Mouse (Mus musculus): Measurements from ENCODE around the gene Gm10382.

The Gm10382 gene

DNA sequence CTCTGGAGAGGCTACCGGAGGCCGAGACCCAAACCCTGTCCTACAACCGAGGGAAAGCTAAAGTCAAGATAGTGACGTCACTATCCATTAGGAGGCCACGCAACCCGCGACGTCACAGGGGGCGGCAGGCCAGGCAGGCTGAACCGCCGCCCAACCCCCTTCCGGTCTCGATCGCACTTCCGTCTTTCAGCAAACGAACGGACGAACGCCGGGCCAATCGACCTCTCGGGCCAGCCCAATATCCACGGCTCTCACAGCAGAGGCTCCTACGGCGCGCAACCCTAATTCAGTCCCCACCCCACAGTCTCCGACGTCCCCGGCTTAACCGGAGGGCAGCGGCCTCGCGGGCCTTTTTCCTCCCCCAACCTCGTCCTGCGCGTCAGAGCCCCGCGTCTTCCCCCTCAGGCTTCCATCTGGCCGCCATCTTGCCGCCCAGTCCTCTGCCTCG is at the start of gene Gm10382:
Gene Gm10382, plus strand, starts transcription at position 192 of the 448 bp plus-strand sequence.
- DNase-seq (ENCODE audit: low read depth), result peak; percentile 92

DNA sequence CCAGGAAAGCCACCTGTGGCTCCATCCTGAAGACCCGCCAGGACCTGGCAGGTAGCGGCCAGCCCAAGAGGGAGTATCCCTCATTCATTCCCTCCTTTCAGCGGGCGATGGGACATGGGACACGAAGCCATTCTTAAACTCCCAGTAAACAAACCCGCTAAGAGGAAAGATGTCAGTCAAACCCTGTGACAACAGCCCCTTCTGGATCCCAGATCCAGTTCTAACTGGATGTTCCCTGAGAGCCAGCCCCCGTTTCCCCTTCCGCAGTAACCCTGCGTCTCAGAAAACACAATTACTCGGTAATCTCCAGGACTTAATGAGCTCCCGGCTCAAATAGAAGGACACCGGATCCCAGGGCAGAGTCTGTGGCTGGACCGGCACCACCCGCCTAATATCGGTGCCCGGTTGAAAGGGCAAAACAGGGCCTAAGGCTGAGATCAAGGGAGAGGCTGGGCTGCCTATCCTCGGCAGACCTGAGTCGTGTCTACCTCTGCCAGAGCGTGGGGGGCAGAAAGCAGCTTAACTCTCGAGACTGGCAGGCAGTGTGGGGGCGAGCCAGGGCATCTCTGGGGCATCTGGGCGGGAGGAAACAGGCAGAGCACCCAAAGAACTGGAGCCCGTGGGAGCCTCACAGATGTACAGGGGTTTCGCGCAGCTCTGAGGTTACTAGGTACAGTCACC is 49.1 kb upstream of the Gm10382 start:
- DNase-seq (ENCODE audit: low read depth), result peak; percentile 54

DNA sequence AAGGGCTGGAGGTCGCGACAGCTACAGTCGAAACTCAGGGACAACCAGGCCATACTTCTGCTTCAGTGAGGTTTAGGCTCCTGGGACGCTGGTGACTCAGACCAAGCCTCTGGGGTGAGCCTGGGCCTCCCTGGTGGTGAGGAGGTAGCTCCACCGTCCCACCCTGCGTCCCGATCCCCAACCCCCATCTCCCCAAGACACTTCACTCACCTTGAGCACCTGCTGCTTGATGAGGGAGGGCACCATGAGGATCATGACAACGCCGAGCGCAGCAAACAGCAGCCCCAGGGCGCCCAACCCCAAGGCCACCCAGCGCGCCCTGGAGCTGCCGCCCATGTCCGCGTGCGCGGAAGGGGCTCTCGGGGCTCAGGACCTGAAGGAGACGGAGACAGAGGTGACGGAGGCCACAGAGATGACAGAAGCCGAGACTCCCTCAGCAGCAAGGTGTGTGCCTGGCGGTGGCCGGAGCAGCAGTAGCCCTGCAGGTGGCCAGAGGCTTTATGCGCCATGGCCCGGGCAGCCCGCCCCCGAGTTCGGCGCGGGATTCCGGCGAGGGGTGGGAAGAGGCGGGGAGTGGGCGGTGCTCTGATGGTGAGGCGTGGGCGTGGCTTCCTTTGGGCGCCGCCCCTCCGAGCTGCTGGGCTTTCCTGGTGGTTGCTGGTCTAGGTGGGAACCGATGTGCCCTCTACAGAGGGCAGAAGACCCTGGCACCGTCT is 48.4 kb upstream of the Gm10382 start, which contains the start of gene Scarb1:
Gene Scarb1, minus strand, starts transcription at position 548 of the 716 bp plus-strand sequence.
- DNase-seq (ENCODE audit: low read depth), result peak; percentile 95

DNA sequence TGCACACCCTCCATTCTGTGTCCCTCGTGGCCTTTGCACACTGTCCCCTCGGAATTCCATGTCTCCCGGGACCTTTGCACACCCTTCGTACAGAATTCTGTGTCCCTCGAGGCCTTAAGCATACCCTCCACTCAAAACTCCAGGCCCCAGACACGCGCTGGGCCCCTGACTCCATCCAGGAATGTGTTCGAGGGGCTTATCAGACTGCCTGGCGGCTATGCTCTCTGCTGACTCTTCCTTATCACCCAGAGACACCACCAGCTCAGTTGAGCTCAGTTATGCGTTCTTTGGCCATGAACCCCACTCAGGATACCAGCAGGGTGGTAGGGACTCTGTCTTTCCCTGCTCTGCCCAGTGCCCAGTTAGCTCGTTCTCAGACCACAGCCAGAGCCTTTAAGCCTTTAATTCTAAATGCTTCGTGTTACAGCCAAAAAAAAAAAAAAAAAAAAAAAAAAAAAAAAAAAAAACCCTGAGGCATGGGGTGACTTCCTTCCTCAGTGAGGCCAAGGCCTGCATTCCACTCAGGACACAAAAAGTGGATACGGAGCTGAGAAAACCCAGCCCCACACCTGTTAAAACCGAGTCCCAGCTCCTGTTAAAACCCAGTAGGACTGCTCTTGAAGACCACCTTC is 47.5 kb upstream of the Gm10382 start:
- DNase-seq (ENCODE audit: low read depth), result no peak

DNA sequence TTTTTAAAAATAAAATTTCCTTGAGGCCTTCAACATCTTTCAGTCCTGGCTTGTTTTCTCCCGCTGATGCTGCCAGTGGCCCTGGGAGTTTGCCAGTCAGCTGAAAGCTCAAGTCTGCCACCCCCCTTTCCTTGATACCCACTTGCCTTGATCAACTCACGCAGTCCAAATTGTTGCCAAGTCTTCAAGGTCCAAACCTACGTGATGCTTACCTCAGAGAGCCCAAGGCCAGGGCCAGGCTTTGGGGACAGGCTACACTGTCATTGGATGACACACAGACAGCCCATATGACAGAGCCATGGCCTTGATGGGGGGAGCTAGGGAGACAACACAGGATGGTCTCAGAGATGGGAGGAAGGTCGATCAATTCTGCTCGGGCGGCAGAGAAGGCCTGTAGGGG is 44.8 kb upstream of the Gm10382 start:
- no peak for DNase-seq (ENCODE audit: low read depth)

- no peak for DNase-seq (ENCODE audit: low read depth)
Measured at GRCm38 (mm10) chr5:125348067-125348466, 41.1 kb upstream of the Gm10382 start.

- peak; percentile 66 for DNase-seq (ENCODE audit: low read depth)
Measured at GRCm38 (mm10) chr5:125348487-125348886, 40.6 kb upstream of the Gm10382 start.

GRCm38 (mm10) chr5:125349391-125349790 is 39.7 kb upstream of the Gm10382 start:
- DNase-seq (ENCODE audit: low read depth), result no peak

GRCm38 (mm10) chr5:125351057-125351456 is 38.1 kb upstream of the Gm10382 start:
- DNase-seq (ENCODE audit: low read depth), result peak; percentile 50

DNA sequence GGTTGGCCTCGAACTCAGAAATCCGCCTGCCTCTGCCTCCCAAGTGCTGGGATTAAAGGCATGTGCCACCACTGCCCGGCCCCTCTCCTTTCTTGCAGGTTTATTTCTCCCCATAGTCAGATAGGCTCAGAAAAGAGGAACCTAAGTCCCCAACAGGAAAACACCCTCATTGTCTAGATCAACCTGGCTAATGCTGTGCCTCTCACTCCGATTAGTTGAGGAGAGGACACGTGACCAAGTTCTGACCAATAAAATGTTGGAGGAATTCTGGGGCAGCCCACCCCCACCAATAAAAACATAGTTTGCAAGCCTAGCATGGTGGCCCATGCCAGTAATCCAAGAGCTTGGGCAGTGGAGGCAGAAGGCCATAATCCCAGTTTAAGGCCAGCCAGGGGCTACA is 37.2 kb upstream of the Gm10382 start:
- DNase-seq (ENCODE audit: low read depth), result no peak

- no peak for DNase-seq (ENCODE audit: low read depth)
Measured at GRCm38 (mm10) chr5:125352781-125353294, 36.3 kb upstream of the Gm10382 start.

- DNase-seq (ENCODE audit: low read depth), result no peak
Measured at GRCm38 (mm10) chr5:125354885-125355492, 34.1 kb upstream of the Gm10382 start.

DNA sequence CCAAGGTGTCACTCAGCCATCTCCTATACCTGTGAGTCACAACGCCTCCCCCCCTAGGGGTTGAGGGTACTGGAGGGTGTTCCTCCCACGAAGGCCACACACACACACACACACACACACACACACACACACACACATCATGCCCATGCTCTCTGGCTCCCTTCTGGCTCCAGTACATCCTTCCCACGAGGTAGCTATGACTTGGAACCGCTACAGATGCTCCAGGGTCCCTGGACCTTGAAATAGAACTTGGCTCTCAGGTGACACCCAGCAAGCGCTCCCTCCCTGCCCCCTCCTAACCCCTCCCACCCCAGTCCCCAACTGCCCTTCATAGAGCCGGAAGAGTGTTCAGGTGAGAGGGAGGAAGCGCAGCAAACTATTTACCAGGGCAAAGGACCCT is 33.5 kb upstream of the Gm10382 start:
- DNase-seq (ENCODE audit: low read depth), result no peak

- DNase-seq (ENCODE audit: low read depth), result no peak
Measured at GRCm38 (mm10) chr5:125357543-125358269, 31.4 kb upstream of the Gm10382 start.

GRCm38 (mm10) chr5:125358270-125358608 is 30.9 kb upstream of the Gm10382 start:
- DNase-seq (ENCODE audit: low read depth), result no peak

- no peak for DNase-seq (ENCODE audit: low read depth)
Measured at GRCm38 (mm10) chr5:125360566-125360965, 28.6 kb upstream of the Gm10382 start.

- no peak for DNase-seq (ENCODE audit: low read depth)
Measured at GRCm38 (mm10) chr5:125360981-125361510, 28.1 kb upstream of the Gm10382 start.

DNA sequence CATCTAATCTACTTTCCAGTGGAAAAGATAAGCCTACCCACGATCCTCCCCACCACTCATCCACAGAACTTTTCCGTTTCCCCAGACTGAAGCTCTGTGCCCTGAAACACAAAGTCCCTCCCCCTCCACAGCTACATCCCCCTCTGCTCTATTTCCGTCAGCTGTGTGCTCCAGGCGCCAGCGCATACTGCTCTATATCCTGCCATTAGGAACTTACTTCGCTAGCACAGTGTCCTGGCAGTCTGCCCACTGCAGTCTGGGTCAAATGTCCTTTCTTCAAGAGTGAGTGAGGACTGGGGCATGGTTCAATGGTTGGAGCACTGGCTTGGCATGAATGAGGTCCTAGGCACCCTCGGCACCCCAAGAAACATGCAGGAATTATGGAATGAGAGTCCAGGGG is 25.2 kb upstream of the Gm10382 start:
- DNase-seq (ENCODE audit: low read depth), result no peak

DNA sequence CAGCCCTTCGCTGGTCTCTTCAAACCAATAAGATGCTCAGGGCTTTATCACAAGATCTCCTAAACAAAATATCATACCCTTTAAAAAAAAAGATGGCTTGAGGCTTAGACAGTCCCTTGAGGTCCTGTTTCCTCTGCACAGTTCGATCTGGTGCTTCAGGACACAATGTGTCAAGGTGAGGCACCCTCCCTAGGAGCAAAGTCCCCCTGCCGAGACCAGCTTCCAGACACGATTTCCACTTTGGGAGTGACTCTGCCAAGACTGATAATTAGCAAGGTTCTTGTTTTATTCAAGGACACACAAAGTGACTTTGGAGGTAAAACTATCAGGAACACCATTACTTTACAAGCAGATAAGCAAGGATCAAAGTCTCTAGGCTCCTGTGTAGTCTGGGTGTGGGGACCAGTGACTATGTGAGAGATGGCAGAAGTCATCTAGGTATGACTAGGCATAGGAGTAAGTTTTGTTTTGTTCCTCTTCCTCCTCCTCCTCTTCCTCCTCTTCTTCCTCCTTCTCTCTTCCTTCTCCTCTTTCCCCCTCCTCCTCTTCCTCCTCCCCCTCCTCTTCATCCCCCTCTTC is 24.2 kb upstream of the Gm10382 start:
- DNase-seq (ENCODE audit: low read depth), result no peak

DNA sequence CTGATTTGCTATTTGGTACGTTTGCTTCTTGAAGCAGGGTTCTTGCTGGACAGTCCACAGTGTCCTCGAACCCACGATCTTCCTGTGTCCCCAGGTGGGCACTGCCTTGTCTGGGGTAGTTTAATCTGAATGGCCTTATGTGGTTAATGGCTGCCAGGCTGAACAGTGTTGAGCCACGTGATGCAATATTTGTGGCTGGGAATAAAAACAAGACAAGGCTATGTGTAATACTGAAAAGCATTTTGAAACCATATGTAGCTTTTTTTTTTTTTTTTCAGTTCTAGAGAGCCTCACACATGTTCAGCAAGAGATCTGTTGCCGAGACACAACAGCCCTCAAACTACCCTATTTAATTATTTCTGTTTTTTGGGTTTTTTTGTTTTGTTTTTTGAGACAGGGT is 21.0 kb upstream of the Gm10382 start:
- DNase-seq (ENCODE audit: low read depth), result peak; percentile 87

DNA sequence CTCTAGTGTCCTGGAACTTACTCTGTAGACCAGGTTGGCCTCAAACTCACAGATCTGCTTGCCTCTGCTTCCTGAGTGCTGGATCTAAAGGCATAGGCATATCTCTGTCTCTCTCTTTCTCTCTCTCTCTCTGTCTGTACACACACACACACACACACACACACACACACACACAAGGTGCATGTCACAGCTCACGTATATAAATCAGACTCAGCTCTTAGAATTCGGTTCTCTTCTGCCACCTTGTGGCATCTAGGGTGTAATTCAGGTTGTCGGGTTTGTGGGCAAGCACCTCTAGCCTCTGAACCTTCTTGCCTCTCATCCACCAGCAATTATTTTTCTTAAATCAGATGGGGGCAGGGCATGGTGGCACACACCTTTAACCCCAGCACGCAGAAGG is 20.6 kb upstream of the Gm10382 start:
- DNase-seq (ENCODE audit: low read depth), result peak; percentile 91

Data from NIH3T3 (cell line).